Mouse (Mus musculus): ENCODE data around the gene Adam6b.

DNA sequence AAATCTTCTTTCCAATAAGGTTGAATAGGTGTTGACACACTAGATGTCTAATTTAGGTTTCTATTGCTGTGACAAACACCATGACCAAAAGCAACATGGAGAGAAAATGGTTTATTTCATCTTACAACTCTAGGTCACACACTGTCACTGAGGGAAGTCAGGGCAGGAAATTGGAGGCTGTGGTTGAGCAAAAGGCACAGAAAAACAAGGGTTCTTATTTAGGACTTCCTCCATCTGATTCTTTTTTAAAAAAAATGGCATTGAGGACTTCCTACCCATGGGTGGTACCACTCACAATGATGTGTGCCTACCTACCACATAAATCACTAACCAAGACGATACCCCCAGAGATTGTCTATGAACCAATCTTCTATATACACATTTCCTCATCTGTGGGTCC lies 43.2 kb upstream of the Adam6b start:
- no peak for TF ChIP-seq TAL1 (IDR thresholded peaks at IDR 0.05; ENCODE audit: low read length)
- no peak for TF ChIP-seq GATA1 (IDR thresholded peaks at IDR 0.05; ENCODE audit: low read length)
